Mouse (Mus musculus): Measurements from ENCODE around the gene Fam189b.

GRCm38 (mm10) chr3:89136365-89136764, 46.6 kb upstream of the Fam189b start:
- no peak for TF ChIP-seq ZC3H11A (IDR thresholded peaks at IDR 0.05; ENCODE audit: borderline replicate concordance, low read depth, low read length)
- no peak for TF ChIP-seq MAFK (IDR thresholded peaks at IDR 0.05; ENCODE audit: insufficient read depth, low read depth, low read length)
- no peak for TF ChIP-seq ZNF384 (IDR thresholded peaks at IDR 0.05; ENCODE audit: low read depth, low read length)

Data from ES-E14 (cell line).